Mouse (Mus musculus): ENCODE measurements around the gene BC025920. TPM values are rescaled to one million over a fixed set of nuclear protein-coding genes. Genes with fewer than 3 reads are reported as not detected.
A peak's percentile ranks its signal among the peaks of the same experiment; 100 is the strongest.

The BC025920 gene
- polyA plus RNA-seq, 1 experiment from 2014 or later, result 0.63 TPM

DNA sequence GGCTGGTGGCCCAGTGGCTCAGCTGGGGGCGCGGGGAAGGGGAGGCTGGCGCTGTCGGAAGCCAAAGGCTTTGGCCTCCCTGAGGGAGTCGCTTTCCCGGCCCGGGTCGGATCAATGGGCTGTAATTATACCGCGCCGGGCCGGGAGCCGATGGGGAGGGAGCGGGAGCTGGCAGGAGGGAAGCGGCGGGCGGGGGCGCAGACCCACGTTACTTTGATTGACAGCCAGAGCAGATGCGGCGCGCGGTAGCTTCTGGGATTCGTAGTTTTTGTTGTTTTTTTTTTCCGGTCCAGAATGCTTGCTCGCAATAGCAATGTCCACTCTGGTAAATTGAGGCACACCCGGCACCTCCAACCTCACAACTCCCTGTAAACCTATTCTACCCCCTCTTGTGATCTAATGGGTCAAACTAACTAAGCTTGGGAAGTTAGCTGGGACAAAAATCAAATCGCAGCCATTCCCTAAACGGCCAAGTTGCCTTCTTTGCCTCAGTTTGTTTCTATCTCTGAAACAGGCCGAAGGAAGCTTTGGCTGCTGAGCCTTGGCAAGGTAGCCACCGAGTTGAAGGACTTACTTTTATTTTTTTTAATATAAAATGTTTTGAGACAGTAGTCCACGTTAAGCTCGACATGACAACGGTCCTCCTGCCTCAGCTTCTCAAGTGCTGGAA is 35.1 kb upstream of the BC025920 start:
- DNase-seq (ENCODE audit: low spot score), result peak; percentile 99
- Histone ChIP-seq H3K36me3 (ENCODE audit: control insufficient read depth, insufficient read depth, low read length) (no peaks in the 10 kb centered on the region), H3K9ac (ENCODE audit: low read length) (no peak overlapping the region), H3K27ac (replicated peaks; ENCODE audit: low read depth, low read length) (peak overlapping the region; percentile 87), H3K4me3 (ENCODE audit: low read depth, low read length) (peak overlapping the region; percentile 25), H3K4me2 (ENCODE audit: low read depth, severe bottlenecking) (peak overlapping the region; percentile 56), H3K9me3 (ENCODE audit: control insufficient read depth, low read length) (no peaks in the 10 kb centered on the region), H3K27me3 (ENCODE audit: control insufficient read depth, insufficient read depth, low read length) (peaks cover 8% of the 10 kb centered on the region; the same call in 1 of the 2 replicates), H3K4me1 (ENCODE audit: control insufficient read depth, insufficient read depth, low read length) (peaks cover 59% of the 10 kb centered on the region)
- under 1% methylated on average over 32 of the region's 34 CpGs for WGBS
- ATAC-seq (ENCODE audit: insufficient number of reproducible peaks, low FRiP score, low TSS enrichment, low read depth), result peak; percentile 63

DNA sequence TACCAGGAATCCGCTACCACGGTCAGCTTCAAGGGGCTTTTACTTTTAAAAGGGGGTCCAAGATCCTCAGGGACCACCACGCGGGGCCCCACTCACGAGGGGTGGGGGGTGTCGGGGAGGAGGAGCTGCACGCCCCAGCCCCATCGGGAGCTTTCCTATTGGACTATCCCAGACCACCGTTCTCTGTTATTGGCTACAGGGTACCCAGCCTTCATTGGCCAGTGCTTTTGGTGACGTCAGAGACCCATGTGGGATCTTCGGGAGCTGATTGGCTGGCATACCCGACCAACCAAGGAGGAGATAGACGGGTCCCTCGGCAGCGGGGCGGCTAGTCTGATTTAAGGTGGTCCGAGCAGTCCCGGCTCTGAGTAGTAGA is 34.6 kb upstream of the BC025920 start:
- Histone ChIP-seq H3K9me3 (ENCODE audit: control insufficient read depth, low read length) (no peaks in the 10 kb centered on the region), H3K4me2 (ENCODE audit: low read depth, severe bottlenecking) (peak overlapping the region; percentile 56), H3K36me3 (ENCODE audit: control insufficient read depth, insufficient read depth, low read length) (no peaks in the 10 kb centered on the region), H3K9ac (ENCODE audit: low read length) (0 out of 2 replicates have a peak overlapping the region, but pooled peaks have one; percentile 37), H3K4me1 (ENCODE audit: control insufficient read depth, insufficient read depth, low read length) (peaks cover 60% of the 10 kb centered on the region), H3K27me3 (ENCODE audit: control insufficient read depth, insufficient read depth, low read length) (peaks cover 8% of the 10 kb centered on the region; the same call in 1 of the 2 replicates), H3K27ac (replicated peaks; ENCODE audit: low read depth, low read length) (peak overlapping the region; percentile 87), H3K4me3 (ENCODE audit: low read depth, low read length) (peak overlapping the region; percentile 25)
- ATAC-seq (ENCODE audit: insufficient number of reproducible peaks, low FRiP score, low TSS enrichment, low read depth) (peak; percentile 88), DNase-seq (ENCODE audit: low spot score) (peak; percentile 96)
- under 1% methylated on average over 18 of the region's 18 CpGs for WGBS

DNA sequence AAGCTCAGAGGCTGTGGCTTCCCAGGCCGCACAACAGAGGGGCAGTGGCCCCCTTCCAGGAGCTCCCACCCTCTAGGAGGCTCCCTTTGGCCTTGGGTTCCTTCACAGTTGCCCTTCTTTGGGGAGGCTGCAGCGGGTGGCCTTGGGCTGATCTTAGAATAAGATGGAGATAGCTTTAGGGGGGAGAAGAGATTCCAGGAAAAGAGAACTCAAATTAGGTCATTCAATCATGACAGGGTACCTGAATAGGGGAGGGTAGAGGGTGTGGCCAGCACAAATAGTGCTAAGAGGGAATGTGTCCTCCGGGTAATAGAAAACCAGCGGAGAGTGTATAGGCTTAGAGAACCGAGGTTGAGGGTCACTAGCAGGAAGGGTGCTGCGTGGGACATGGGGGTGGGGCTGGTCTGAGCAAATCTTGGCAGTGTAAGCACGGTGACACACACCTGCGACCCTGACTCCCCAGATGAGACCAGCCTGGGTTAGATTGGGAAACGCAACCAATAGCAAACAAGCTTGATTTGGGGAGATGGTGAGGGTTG is 33.9 kb upstream of the BC025920 start:
- ATAC-seq (ENCODE audit: insufficient number of reproducible peaks, low FRiP score, low TSS enrichment, low read depth) (no peak), DNase-seq (ENCODE audit: low spot score) (no peak)
- peaks cover 60% of the 10 kb centered on the region for H3K4me1 ChIP-seq (ENCODE audit: control insufficient read depth, insufficient read depth, low read length)
- peak overlapping the region; percentile 37; the same call in 1 of the 2 replicates for H3K9ac ChIP-seq (ENCODE audit: low read length)
- peaks cover 8% of the 10 kb centered on the region; the same call in 1 of the 2 replicates for H3K27me3 ChIP-seq (ENCODE audit: control insufficient read depth, insufficient read depth, low read length)
- H3K9me3 ChIP-seq (ENCODE audit: control insufficient read depth, low read length), result no peaks in the 10 kb centered on the region
- H3K4me2 ChIP-seq (ENCODE audit: low read depth, severe bottlenecking), result peak overlapping the region; percentile 39
- WGBS, result 4% methylated on average over 9 of the region's 9 CpGs
- peak overlapping the region; percentile 75 for H3K27ac ChIP-seq (replicated peaks; ENCODE audit: low read depth, low read length)
- H3K4me3 ChIP-seq (ENCODE audit: low read depth, low read length), result peak overlapping the region; percentile 12; the same call in 1 of the 2 replicates
- no peaks in the 10 kb centered on the region for H3K36me3 ChIP-seq (ENCODE audit: control insufficient read depth, insufficient read depth, low read length)

- Histone ChIP-seq H3K4me1 (ENCODE audit: control insufficient read depth, insufficient read depth, low read length) (peaks cover 57% of the 10 kb centered on the region), H3K27me3 (ENCODE audit: control insufficient read depth, insufficient read depth, low read length) (peaks cover 8% of the 10 kb centered on the region; the same call in 1 of the 2 replicates), H3K4me2 (ENCODE audit: low read depth, severe bottlenecking) (no peak overlapping the region), H3K9ac (ENCODE audit: low read length) (no peak overlapping the region), H3K9me3 (ENCODE audit: control insufficient read depth, low read length) (no peaks in the 10 kb centered on the region), H3K36me3 (ENCODE audit: control insufficient read depth, insufficient read depth, low read length) (no peaks in the 10 kb centered on the region), H3K27ac (replicated peaks; ENCODE audit: low read depth, low read length) (no peak overlapping the region; the same call in 1 of the 2 replicates), H3K4me3 (ENCODE audit: low read depth, low read length) (no peak overlapping the region)
- WGBS, result 10% methylated on average over 9 of the region's 9 CpGs
- no peak for DNase-seq (ENCODE audit: low spot score)
- ATAC-seq (ENCODE audit: insufficient number of reproducible peaks, low FRiP score, low TSS enrichment, low read depth), result no peak
These were observed 33.1 kb upstream of the BC025920 start for GRCm38 (mm10) chr10:81572975-81573374.

GRCm38 (mm10) chr10:81574081-81575056 is 31.7 kb upstream of the BC025920 start, which contains the start of gene Tle2:
Tle2 (plus strand) TSS chr10:81574561.
- Histone ChIP-seq H3K9ac (ENCODE audit: low read length) (peak within 1 kb of the TSS; percentile 68), H3K4me2 (ENCODE audit: low read depth, severe bottlenecking) (peak within 1 kb of the TSS; percentile 89), H3K4me1 (ENCODE audit: control insufficient read depth, insufficient read depth, low read length) (peaks cover 46% of the 10 kb centered on the region), H3K4me3 (ENCODE audit: low read depth, low read length) (peak within 1 kb of the TSS; percentile 49), H3K36me3 (ENCODE audit: control insufficient read depth, insufficient read depth, low read length) (no peaks in the 10 kb centered on the region), H3K27ac (replicated peaks; ENCODE audit: low read depth, low read length) (peak within 1 kb of the TSS; percentile 36; the same call in 1 of the 2 replicates), H3K9me3 (ENCODE audit: control insufficient read depth, low read length) (no peaks in the 10 kb centered on the region), H3K27me3 (ENCODE audit: control insufficient read depth, insufficient read depth, low read length) (peaks cover 8% of the 10 kb centered on the region; the same call in 1 of the 2 replicates)
- ATAC-seq (ENCODE audit: insufficient number of reproducible peaks, low FRiP score, low TSS enrichment, low read depth) (no peak), DNase-seq (ENCODE audit: low spot score) (no peak)
- WGBS, result 21% methylated on average over 10 of the region's 10 CpGs

GRCm38 (mm10) chr10:81575208-81575631 is 30.9 kb upstream of the BC025920 start:
- peak overlapping the region; percentile 89 for H3K4me2 ChIP-seq (ENCODE audit: low read depth, severe bottlenecking)
- H3K4me1 ChIP-seq (ENCODE audit: control insufficient read depth, insufficient read depth, low read length), result peaks cover 38% of the 10 kb centered on the region

GRCm38 (mm10) chr10:81575695-81576094 is 30.4 kb upstream of the BC025920 start:
- peak overlapping the region; percentile 68 for H3K9ac ChIP-seq (ENCODE audit: low read length)
- H3K27me3 ChIP-seq (ENCODE audit: control insufficient read depth, insufficient read depth, low read length), result peaks cover 11% of the 10 kb centered on the region; the same call in 1 of the 2 replicates
- H3K36me3 ChIP-seq (ENCODE audit: control insufficient read depth, insufficient read depth, low read length), result no peaks in the 10 kb centered on the region
- ATAC-seq (ENCODE audit: insufficient number of reproducible peaks, low FRiP score, low TSS enrichment, low read depth), result no peak
- no peak for DNase-seq (ENCODE audit: low spot score)
- peak overlapping the region; percentile 89 for H3K4me2 ChIP-seq (ENCODE audit: low read depth, severe bottlenecking)
- H3K4me3 ChIP-seq (ENCODE audit: low read depth, low read length), result peak overlapping the region; percentile 49
- peak overlapping the region; percentile 36; the same call in 1 of the 2 replicates for H3K27ac ChIP-seq (replicated peaks; ENCODE audit: low read depth, low read length)
- H3K4me1 ChIP-seq (ENCODE audit: control insufficient read depth, insufficient read depth, low read length), result peaks cover 36% of the 10 kb centered on the region
- 2% methylated on average over 6 of the region's 6 CpGs for WGBS
- no peaks in the 10 kb centered on the region for H3K9me3 ChIP-seq (ENCODE audit: control insufficient read depth, low read length)

More at GRCm38 (mm10) chr10:81575208-81575631, 30.9 kb upstream of the BC025920 start:
- H3K4me3 ChIP-seq (ENCODE audit: low read depth, low read length), result peak overlapping the region; percentile 49
- DNase-seq (ENCODE audit: low spot score) (peak; percentile 54), ATAC-seq (ENCODE audit: insufficient number of reproducible peaks, low FRiP score, low TSS enrichment, low read depth) (no peak)
- H3K9ac ChIP-seq (ENCODE audit: low read length), result peak overlapping the region; percentile 68
- H3K27ac ChIP-seq (replicated peaks; ENCODE audit: low read depth, low read length), result peak overlapping the region; percentile 36; the same call in 1 of the 2 replicates
- no peaks in the 10 kb centered on the region for H3K9me3 ChIP-seq (ENCODE audit: control insufficient read depth, low read length)
- whole genome bisulfite sequencing, result 0% methylated on average over 27 of the region's 30 CpGs
- H3K36me3 ChIP-seq (ENCODE audit: control insufficient read depth, insufficient read depth, low read length), result no peaks in the 10 kb centered on the region
- H3K27me3 ChIP-seq (ENCODE audit: control insufficient read depth, insufficient read depth, low read length), result peaks cover 8% of the 10 kb centered on the region; the same call in 1 of the 2 replicates
